Mouse (Mus musculus): ENCODE results near the gene Mex3a. TPM values are rescaled to one million over a fixed set of nuclear protein-coding genes. Genes with fewer than 3 reads are reported as not detected.
A peak's percentile ranks its signal among the peaks of the same experiment; 100 is the strongest.

Gene Mex3a
- polyA plus RNA-seq, 1 experiment from 2014 or later: 21.0 TPM

GRCm38 (mm10) chr3:88500087-88500486 is 32.1 kb upstream of the Mex3a start:
- H3K27me3 ChIP-seq: no peaks in the 10 kb centered on the region
- H3K27ac ChIP-seq: no peak overlapping the region; the same call in 1 of the 2 replicates
- H3K36me3 ChIP-seq: peaks cover 31% of the 10 kb centered on the region
- H3K4me2 ChIP-seq: peak overlapping the region; percentile 69
- H3K4me1 ChIP-seq: peaks cover 63% of the 10 kb centered on the region
- ATAC-seq (ENCODE audit: insufficient number of reproducible peaks, low FRiP score, low TSS enrichment, low read depth): no peak
- WGBS: 79% methylated on average over 7 of the region's 7 CpGs
- H3K9ac ChIP-seq: no peak overlapping the region
- H3K4me3 ChIP-seq: peak overlapping the region; percentile 82
- H3K9me3 ChIP-seq: no peaks in the 10 kb centered on the region

- H3K4me2 ChIP-seq: peak overlapping the region; percentile 69
- peaks cover 63% of the 10 kb centered on the region for H3K4me1 ChIP-seq
- ATAC-seq (ENCODE audit: insufficient number of reproducible peaks, low FRiP score, low TSS enrichment, low read depth): no peak
- H3K36me3 ChIP-seq: peaks cover 24% of the 10 kb centered on the region
- H3K27ac ChIP-seq: peak overlapping the region; percentile 98
- no peaks in the 10 kb centered on the region for H3K9me3 ChIP-seq
- WGBS: 54% methylated on average over 4 of the region's 4 CpGs
- H3K9ac ChIP-seq: peak overlapping the region; percentile 18; the same call in 1 of the 2 replicates
- H3K4me3 ChIP-seq: peak overlapping the region; percentile 82
- no peaks in the 10 kb centered on the region for H3K27me3 ChIP-seq
Observed at GRCm38 (mm10) chr3:88500655-88501365, 31.4 kb upstream of the Mex3a start.

GRCm38 (mm10) chr3:88501366-88502030 is 30.7 kb upstream of the Mex3a start:
- peak overlapping the region; percentile 80 for H3K9ac ChIP-seq
- H3K36me3 ChIP-seq: peaks cover 22% of the 10 kb centered on the region
- peak overlapping the region; percentile 82 for H3K4me3 ChIP-seq
- peak overlapping the region; percentile 69 for H3K4me2 ChIP-seq
- H3K27ac ChIP-seq: peak overlapping the region; percentile 98
- no peaks in the 10 kb centered on the region for H3K9me3 ChIP-seq
- no peak for ATAC-seq (ENCODE audit: insufficient number of reproducible peaks, low FRiP score, low TSS enrichment, low read depth)
- WGBS: 34% methylated on average over 6 of the region's 6 CpGs
- H3K4me1 ChIP-seq: peaks cover 62% of the 10 kb centered on the region
- H3K27me3 ChIP-seq: no peaks in the 10 kb centered on the region

- peaks cover 65% of the 10 kb centered on the region for H3K4me1 ChIP-seq
- peak overlapping the region; percentile 80 for H3K9ac ChIP-seq
- H3K27me3 ChIP-seq: no peaks in the 10 kb centered on the region
- H3K27ac ChIP-seq: peak overlapping the region; percentile 98
- H3K36me3 ChIP-seq: peaks cover 20% of the 10 kb centered on the region
- H3K4me2 ChIP-seq: peak overlapping the region; percentile 69
- ATAC-seq (ENCODE audit: insufficient number of reproducible peaks, low FRiP score, low TSS enrichment, low read depth): no peak
- 6% methylated on average over 11 of the region's 11 CpGs for WGBS
- H3K9me3 ChIP-seq: no peaks in the 10 kb centered on the region
- H3K4me3 ChIP-seq: peak overlapping the region; percentile 82
Observed at GRCm38 (mm10) chr3:88502031-88502571, 30.1 kb upstream of the Mex3a start.

- peak overlapping the region; percentile 80 for H3K9ac ChIP-seq
- H3K9me3 ChIP-seq: no peaks in the 10 kb centered on the region
- peaks cover 65% of the 10 kb centered on the region for H3K4me1 ChIP-seq
- peak overlapping the region; percentile 82 for H3K4me3 ChIP-seq
- no peaks in the 10 kb centered on the region for H3K27me3 ChIP-seq
- H3K4me2 ChIP-seq: peak overlapping the region; percentile 69
- WGBS: under 1% methylated on average over 55 of the region's 55 CpGs
- peaks cover 13% of the 10 kb centered on the region for H3K36me3 ChIP-seq
- H3K27ac ChIP-seq: peak overlapping the region; percentile 98
- ATAC-seq (ENCODE audit: insufficient number of reproducible peaks, low FRiP score, low TSS enrichment, low read depth): peak; percentile 89
Observed at GRCm38 (mm10) chr3:88502641-88503504, 29.3 kb upstream of the Mex3a start.

- WGBS: 10% methylated on average over 4 of the region's 4 CpGs
- peak overlapping the region; percentile 82 for H3K4me3 ChIP-seq
- peaks cover 64% of the 10 kb centered on the region for H3K4me1 ChIP-seq
Observed at GRCm38 (mm10) chr3:88503505-88503863, 28.7 kb upstream of the Mex3a start.

GRCm38 (mm10) chr3:88503881-88504746 is 28.1 kb upstream of the Mex3a start:
- Histone ChIP-seq H3K4me1 (peaks cover 65% of the 10 kb centered on the region), H3K4me3 (peak overlapping the region; percentile 82), H3K27ac (peak overlapping the region; percentile 98), H3K36me3 (peaks cover 8% of the 10 kb centered on the region), H3K4me2 (peak overlapping the region; percentile 69), H3K27me3 (no peaks in the 10 kb centered on the region), H3K9me3 (no peaks in the 10 kb centered on the region), H3K9ac (no peak overlapping the region)
- peak; percentile 22; the same call in 1 of the 2 replicates for ATAC-seq (ENCODE audit: insufficient number of reproducible peaks, low FRiP score, low TSS enrichment, low read depth)
- 21% methylated on average over 8 of the region's 8 CpGs for WGBS

More at GRCm38 (mm10) chr3:88503505-88503863, 28.7 kb upstream of the Mex3a start:
- H3K36me3 ChIP-seq: peaks cover 12% of the 10 kb centered on the region
- H3K27ac ChIP-seq: peak overlapping the region; percentile 98
- peak; percentile 66 for ATAC-seq (ENCODE audit: insufficient number of reproducible peaks, low FRiP score, low TSS enrichment, low read depth)
- H3K9ac ChIP-seq: no peak overlapping the region
- peak overlapping the region; percentile 69 for H3K4me2 ChIP-seq
- no peaks in the 10 kb centered on the region for H3K27me3 ChIP-seq
- H3K9me3 ChIP-seq: no peaks in the 10 kb centered on the region

GRCm38 (mm10) chr3:88505081-88505480 is 27.1 kb upstream of the Mex3a start:
- WGBS: 35% methylated on average over 6 of the region's 6 CpGs
- peak overlapping the region; percentile 23; the same call in 1 of the 2 replicates for H3K4me2 ChIP-seq

GRCm38 (mm10) chr3:88505765-88506164 is 26.4 kb upstream of the Mex3a start:
- ATAC-seq (ENCODE audit: insufficient number of reproducible peaks, low FRiP score, low TSS enrichment, low read depth): peak; percentile 15; the same call in 1 of the 2 replicates
- Histone ChIP-seq H3K27ac (peak overlapping the region; percentile 98), H3K36me3 (no peaks in the 10 kb centered on the region), H3K4me2 (peak overlapping the region; percentile 23; the same call in 1 of the 2 replicates), H3K4me1 (peaks cover 69% of the 10 kb centered on the region), H3K4me3 (no peak overlapping the region), H3K27me3 (no peaks in the 10 kb centered on the region), H3K9ac (no peak overlapping the region), H3K9me3 (no peaks in the 10 kb centered on the region)
- 18% methylated on average over 7 of the region's 7 CpGs for WGBS

More at GRCm38 (mm10) chr3:88505081-88505480, 27.1 kb upstream of the Mex3a start:
- no peaks in the 10 kb centered on the region for H3K27me3 ChIP-seq
- H3K9me3 ChIP-seq: no peaks in the 10 kb centered on the region
- H3K9ac ChIP-seq: no peak overlapping the region
- H3K4me1 ChIP-seq: peaks cover 69% of the 10 kb centered on the region
- ATAC-seq (ENCODE audit: insufficient number of reproducible peaks, low FRiP score, low TSS enrichment, low read depth): no peak
- H3K4me3 ChIP-seq: no peak overlapping the region
- peaks cover 2% of the 10 kb centered on the region for H3K36me3 ChIP-seq
- peak overlapping the region; percentile 98 for H3K27ac ChIP-seq

- Histone ChIP-seq H3K27me3 (no peaks in the 10 kb centered on the region), H3K4me1 (peaks cover 85% of the 10 kb centered on the region), H3K27ac (peak overlapping the region; percentile 93), H3K4me2 (peak overlapping the region; percentile 48), H3K36me3 (no peaks in the 10 kb centered on the region), H3K9me3 (no peaks in the 10 kb centered on the region), H3K9ac (no peak overlapping the region), H3K4me3 (peak overlapping the region; percentile 34)
- WGBS: 53% methylated on average over 3 of the region's 3 CpGs
- no peak for ATAC-seq (ENCODE audit: insufficient number of reproducible peaks, low FRiP score, low TSS enrichment, low read depth)
Observed at GRCm38 (mm10) chr3:88509250-88509649, 22.9 kb upstream of the Mex3a start.
